Mouse (Mus musculus) limb, embryonic 12.5 days (tissue): ENCODE results near the gene Gps2. TPM values are rescaled to one million over a fixed set of nuclear protein-coding genes. Genes with fewer than 3 reads are reported as not detected.

ENCODE experiments used
- ATAC-seq: fragments of 200-750 bp; cut with Nextera tagmentation; 2 replicates; pipeline ENCODE4 v1.8.0; 2017; ENCODE audit warnings: low read depth, moderate TSS enrichment; ENCODE audit not compliant: insufficient number of reproducible peaks, insufficient read depth, low FRiP score, low TSS enrichment
- H3K27ac ChIP-seq: fragments of 300-500 bp; sonication (generic); 2 replicates; pipeline ENCODE4 v1.5.1; 2016; ENCODE audit warnings: mild to moderate bottlenecking, moderate library complexity
- H3K27me3 ChIP-seq: fragments of 300-500 bp; sonication (generic); 2 replicates; pipeline ENCODE4 v1.6.1; 2016; ENCODE audit warnings: mild to moderate bottlenecking, moderate library complexity
- H3K36me3 ChIP-seq: fragments of 300-500 bp; sonication (generic); 2 replicates; pipeline ENCODE4 v1.6.1; 2016; ENCODE audit warnings: mild to moderate bottlenecking, moderate library complexity
- H3K4me1 ChIP-seq: fragments of 300-500 bp; sonication (generic); replicated peaks from 2 replicates; pipeline ENCODE4 v1.6.1; 2016
- H3K4me2 ChIP-seq: fragments of 300-500 bp; sonication (generic); 2 replicates; pipeline ENCODE4 v1.6.1; 2016; ENCODE audit warnings: mild to moderate bottlenecking, moderate library complexity
- H3K4me3 ChIP-seq: fragments of 300-500 bp; sonication (generic); replicated peaks from 2 replicates; pipeline ENCODE4 v1.5.1; 2016; ENCODE audit warnings: mild to moderate bottlenecking
- H3K9ac ChIP-seq: fragments of 300-500 bp; sonication (generic); replicated peaks from 2 replicates; pipeline ENCODE4 v1.6.1; 2016; ENCODE audit warnings: mild to moderate bottlenecking, moderate library complexity
- H3K9me3 ChIP-seq: fragments of 300-500 bp; sonication (generic); 2 replicates; pipeline ENCODE4 v1.6.1; 2016; ENCODE audit warnings: mild to moderate bottlenecking, moderate library complexity
- WGBS: fragments of 180-500 bp; shearing (Covaris S2); methylation state at CpG from one replicate; pipeline ENCODE4 v1.1.7; 2016; 5-methylcytosine and 5-hydroxymethylcytosine counted together
- polyA plus RNA-seq: library from polyadenylated mRNA; unstranded; fragments of >200 nt; fragmentation: Nextera tagmentation; extraction: Ambion mirVana; gene quantifications from 2 replicates; pipeline ENCODE4 v1.2.1, GENCODE M21; 2016

Gene Gps2
- polyA plus RNA-seq, 1 experiment from 2014 or later = 92.0 TPM

DNA sequence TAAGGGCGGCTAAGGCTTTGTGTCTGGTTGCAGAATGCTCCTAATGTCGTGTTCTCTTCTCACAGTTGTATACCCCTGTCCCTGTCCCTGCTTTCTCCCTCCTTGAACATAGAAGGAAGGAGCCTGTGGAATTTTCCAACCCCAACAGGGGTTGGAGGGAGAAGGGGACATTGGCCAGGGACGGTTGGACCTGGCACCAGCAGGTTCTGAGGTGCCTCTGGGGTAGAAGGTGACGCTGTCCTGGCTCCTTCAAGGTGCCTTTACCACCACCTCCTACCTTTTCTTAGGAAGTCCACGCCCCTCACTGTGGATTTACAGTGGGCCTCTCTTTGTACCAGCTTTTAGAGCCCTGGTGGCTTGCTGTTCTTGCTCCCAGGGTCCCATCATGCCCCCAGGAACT, 24.1 kb downstream of the Gps2 start:
- H3K27ac ChIP-seq = no peak overlapping the region
- no peaks in the 10 kb centered on the region for H3K9me3 ChIP-seq
- 68% methylated on average over 5 of the region's 5 CpGs for WGBS
- no peak overlapping the region for H3K4me3 ChIP-seq
- no peak for ATAC-seq
- H3K4me1 ChIP-seq = peaks cover 39% of the 10 kb centered on the region
- peak overlapping the region; percentile 100; the same call in 1 of the 2 replicates for H3K4me2 ChIP-seq
- H3K36me3 ChIP-seq = peaks cover 17% of the 10 kb centered on the region
- peaks cover 18% of the 10 kb centered on the region for H3K27me3 ChIP-seq
- peak overlapping the region; percentile 23; the same call in 1 of the 2 replicates for H3K9ac ChIP-seq

DNA sequence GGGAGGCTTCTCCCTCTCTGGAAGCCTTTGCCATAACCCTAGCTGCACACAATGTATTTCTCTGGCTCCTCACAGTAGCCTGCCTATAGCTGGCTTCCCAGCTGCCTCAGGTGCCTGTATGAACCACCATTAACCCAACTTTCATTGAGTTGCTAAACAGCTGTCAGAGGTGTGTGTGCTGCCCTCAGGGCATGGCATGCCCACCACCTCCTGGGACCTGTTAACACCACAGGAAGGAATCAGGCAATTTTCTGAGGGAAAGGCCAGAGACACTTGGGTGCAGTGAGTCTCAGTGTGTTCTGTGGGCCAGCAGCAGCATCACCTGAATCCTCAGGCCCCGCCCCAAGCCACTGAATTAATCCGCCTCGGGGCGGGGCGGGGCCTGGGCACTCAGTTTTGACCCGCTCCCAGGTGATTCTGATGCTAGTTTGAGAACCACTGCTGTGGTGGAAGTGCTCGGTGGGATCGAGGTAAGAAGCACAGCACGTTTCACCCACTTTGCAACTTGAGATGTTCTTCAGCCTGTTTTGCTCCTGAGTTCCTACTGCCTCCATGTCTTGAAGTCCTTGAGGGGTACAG, 24.8 kb downstream of the Gps2 start:
- H3K27ac ChIP-seq = no peak overlapping the region
- H3K4me2 ChIP-seq = peak overlapping the region; percentile 17; the same call in 1 of the 2 replicates
- H3K4me3 ChIP-seq = peak overlapping the region; percentile 12; the same call in 1 of the 2 replicates
- H3K9ac ChIP-seq = peak overlapping the region; percentile 23; the same call in 1 of the 2 replicates
- peaks cover 39% of the 10 kb centered on the region for H3K4me1 ChIP-seq
- 26% methylated on average over 9 of the region's 9 CpGs for WGBS
- peaks cover 24% of the 10 kb centered on the region for H3K36me3 ChIP-seq
- H3K9me3 ChIP-seq = no peaks in the 10 kb centered on the region
- peaks cover 18% of the 10 kb centered on the region for H3K27me3 ChIP-seq
- no peak for ATAC-seq

DNA sequence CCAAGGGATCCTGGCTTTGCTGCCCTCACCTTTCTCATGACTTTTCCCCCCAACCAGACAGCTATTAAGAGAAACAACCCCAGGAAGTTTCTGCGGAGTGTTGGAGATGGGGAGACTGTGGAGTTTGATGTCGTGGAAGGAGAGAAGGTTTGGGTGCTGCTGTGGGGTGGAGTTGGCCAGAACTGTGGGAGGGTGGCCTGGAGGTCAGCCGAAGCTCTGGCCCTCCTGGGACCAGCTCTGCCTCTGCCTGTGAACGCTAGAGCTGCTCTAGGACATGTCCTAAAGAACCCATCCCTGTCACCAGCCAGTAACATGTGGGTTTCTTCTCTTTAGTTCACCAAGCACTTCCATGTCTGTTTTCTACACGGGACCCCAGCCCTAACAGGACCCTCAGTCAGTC, 25.5 kb downstream of the Gps2 start:
- H3K4me2 ChIP-seq = no peak overlapping the region
- H3K4me3 ChIP-seq = no peak overlapping the region
- peaks cover 30% of the 10 kb centered on the region for H3K36me3 ChIP-seq
- H3K27me3 ChIP-seq = peaks cover 18% of the 10 kb centered on the region
- no peak overlapping the region for H3K27ac ChIP-seq
- H3K9ac ChIP-seq = no peak overlapping the region
- no peak for ATAC-seq
- 67% methylated on average over 5 of the region's 5 CpGs for WGBS
- peaks cover 39% of the 10 kb centered on the region for H3K4me1 ChIP-seq
- H3K9me3 ChIP-seq = no peaks in the 10 kb centered on the region

DNA sequence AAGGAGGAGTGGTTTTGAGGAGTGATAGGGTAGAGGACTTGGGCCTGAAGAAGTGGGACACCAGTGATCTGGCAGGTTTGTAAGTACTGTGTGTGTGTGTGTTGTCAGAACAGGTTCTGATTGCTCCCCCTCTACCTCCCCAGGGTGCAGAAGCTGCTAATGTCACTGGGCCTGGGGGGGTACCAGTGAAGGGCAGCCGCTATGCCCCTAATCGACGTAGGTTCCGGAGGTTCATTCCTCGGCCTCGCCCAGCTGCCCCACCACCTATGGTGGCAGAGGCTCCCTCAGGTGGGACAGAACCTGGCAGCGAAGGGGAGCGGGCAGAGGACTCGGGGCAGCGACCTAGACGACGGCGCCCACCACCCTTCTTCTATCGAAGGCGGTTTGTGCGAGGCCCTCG, 26.0 kb downstream of the Gps2 start:
- Histone ChIP-seq H3K9ac (no peak overlapping the region), H3K4me1 (peaks cover 39% of the 10 kb centered on the region), H3K27me3 (peaks cover 18% of the 10 kb centered on the region), H3K36me3 (peaks cover 35% of the 10 kb centered on the region), H3K27ac (no peak overlapping the region), H3K9me3 (no peaks in the 10 kb centered on the region), H3K4me2 (no peak overlapping the region), H3K4me3 (no peak overlapping the region)
- ATAC-seq = no peak
- WGBS = 97% methylated on average over 17 of the region's 17 CpGs

DNA sequence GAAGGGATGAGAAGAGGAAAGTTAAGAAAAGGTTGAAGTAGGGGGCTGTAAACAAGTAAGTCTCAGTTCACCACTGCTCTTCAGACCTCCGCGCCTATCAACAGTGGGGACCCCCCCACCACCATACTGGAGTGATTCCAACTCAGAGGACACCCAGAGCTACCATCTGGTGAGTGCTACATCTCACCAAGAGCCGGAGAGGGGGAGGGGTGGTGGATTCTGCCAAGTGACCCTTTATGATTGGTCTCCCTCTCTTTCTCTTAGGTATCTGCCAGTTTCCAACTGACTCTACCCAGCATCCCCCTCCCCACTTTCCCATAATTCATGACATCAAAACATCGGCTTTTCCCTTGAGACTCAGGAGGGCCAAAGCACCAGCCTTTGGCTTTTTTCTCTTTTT, 27.3 kb downstream of the Gps2 start:
- Histone ChIP-seq H3K27ac (no peak overlapping the region), H3K4me1 (peaks cover 37% of the 10 kb centered on the region), H3K4me2 (no peak overlapping the region), H3K36me3 (peaks cover 48% of the 10 kb centered on the region), H3K4me3 (no peak overlapping the region), H3K9ac (no peak overlapping the region; the same call in 1 of the 2 replicates), H3K9me3 (no peaks in the 10 kb centered on the region), H3K27me3 (peaks cover 14% of the 10 kb centered on the region)
- no peak for ATAC-seq
- 77% methylated on average over 4 of the region's 4 CpGs for WGBS

DNA sequence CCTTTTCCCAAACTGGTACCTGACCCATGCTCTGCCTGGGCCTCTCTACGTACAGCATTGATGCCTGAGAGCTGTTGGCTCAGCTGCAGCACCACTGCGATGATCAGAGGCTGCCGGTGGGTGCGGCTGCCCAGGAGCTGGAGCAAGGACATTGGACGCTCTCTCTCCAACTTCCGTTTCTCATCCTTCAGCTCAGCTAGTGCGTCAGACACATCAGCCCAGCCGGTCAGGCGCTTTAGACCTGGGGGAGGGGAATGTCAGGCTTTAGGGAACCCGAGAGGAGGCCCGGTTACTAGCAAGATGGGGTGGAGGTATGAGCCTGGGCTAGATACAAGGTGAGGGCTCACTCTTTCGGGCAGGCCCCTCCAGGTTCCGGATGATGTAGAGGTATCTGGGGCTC, 31.5 kb downstream of the Gps2 start:
- peaks cover 53% of the 10 kb centered on the region for H3K36me3 ChIP-seq

DNA sequence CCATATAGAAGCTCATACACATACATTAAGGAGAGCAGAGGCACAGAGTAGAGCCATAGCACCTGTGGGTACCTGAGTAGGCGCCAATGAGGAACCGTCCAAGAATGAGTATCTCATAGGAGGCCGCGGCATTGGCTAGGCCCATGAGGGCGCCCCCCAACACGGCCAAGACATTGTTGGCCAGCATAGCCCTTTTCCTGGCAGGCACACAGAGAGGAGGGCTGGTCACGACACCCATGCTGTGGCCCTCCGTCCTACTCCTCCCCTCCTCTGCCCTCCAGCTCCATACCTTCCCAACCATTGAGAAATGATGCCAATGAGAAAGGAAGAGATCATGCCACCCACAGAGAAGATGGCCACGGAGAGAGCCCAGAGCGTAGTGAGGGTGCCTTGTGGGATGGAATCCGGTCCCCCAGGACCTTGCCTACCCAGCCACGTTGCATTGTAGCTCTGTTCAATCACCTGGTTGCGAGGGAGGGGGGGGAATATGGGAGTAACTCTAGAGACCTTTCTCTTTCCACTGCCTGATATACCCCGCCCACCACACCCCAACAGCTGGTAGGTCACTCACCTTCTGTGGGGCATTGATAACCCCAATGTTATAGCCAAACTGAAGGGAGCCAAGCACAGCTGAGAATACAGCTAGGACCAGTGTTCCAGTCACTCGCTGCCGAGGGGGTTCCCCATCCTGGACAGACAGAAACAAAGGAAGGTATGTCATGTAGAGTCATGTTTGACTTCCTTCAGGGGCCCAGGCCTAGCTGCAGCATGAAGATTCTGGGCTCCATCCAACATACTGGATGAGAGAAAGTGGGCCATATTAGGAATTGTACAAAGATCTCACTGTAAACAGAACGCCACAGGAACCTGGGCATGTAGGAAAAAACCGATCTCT, 32.6 kb downstream of the Gps2 start:
- Histone ChIP-seq H3K9ac (peak overlapping the region; percentile 74; the same call in 1 of the 2 replicates), H3K27ac (peak overlapping the region; percentile 96; the same call in 1 of the 2 replicates)
- 89% methylated on average over 18 of the region's 18 CpGs for WGBS

More for the DNA sequence above, 31.5 kb downstream of the Gps2 start:
- 72% methylated on average over 13 of the region's 13 CpGs for WGBS
- Histone ChIP-seq H3K27ac (no peak overlapping the region), H3K9ac (no peak overlapping the region), H3K4me2 (no peak overlapping the region), H3K9me3 (no peaks in the 10 kb centered on the region), H3K4me3 (no peak overlapping the region), H3K4me1 (peaks cover 27% of the 10 kb centered on the region), H3K27me3 (no peaks in the 10 kb centered on the region)
- no peak for ATAC-seq

DNA sequence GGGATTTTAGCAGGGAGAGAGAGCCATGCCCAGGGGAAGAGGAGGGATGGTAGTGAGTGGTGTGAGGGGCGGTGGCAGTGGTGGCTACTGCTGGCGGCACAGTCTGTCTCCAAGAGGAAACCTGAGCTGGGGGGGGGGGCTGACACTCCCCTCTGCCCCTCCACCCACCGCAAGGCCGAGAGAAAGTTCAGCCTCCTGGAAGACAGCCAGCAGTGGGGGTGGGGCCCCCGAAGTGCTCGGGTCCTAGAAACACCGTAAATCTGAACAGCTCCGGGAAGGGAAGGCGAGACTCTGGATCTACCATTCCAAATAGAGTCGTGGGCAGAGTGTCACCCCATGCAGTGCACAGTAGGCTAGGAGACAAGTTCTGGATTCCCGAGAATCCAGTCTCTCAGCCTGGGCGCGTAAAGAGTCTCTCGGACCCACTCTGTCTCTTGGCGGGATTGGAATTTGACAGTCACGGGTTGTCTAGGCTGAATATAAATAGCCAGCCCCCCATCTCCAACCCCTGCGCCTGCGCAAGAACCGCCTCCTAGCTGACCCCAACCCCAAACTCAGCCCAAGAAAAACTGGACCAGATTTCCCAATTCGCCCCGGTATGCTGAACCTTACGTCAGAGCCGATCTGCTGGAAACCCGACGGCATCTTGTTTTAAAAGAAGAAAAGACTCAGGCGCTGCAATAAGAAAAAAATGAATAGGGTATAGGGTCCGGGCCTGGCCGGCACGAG, 33.8 kb downstream of the Gps2 start:
- ATAC-seq = peak; percentile 38
- Histone ChIP-seq H3K27ac (peak overlapping the region; percentile 96), H3K9ac (peak overlapping the region; percentile 74), H3K4me3 (peak overlapping the region; percentile 57), H3K4me2 (peak overlapping the region; percentile 80), H3K9me3 (no peaks in the 10 kb centered on the region), H3K4me1 (peaks cover 24% of the 10 kb centered on the region), H3K36me3 (peaks cover 39% of the 10 kb centered on the region), H3K27me3 (no peaks in the 10 kb centered on the region)
- under 1% methylated on average over 29 of the region's 29 CpGs for WGBS

More for the DNA sequence above, 32.6 kb downstream of the Gps2 start:
- Histone ChIP-seq H3K9me3 (no peaks in the 10 kb centered on the region), H3K4me2 (peak overlapping the region; percentile 80), H3K27me3 (no peaks in the 10 kb centered on the region), H3K36me3 (peaks cover 51% of the 10 kb centered on the region), H3K4me3 (peak overlapping the region; percentile 57), H3K4me1 (peaks cover 27% of the 10 kb centered on the region)
- no peak for ATAC-seq

DNA sequence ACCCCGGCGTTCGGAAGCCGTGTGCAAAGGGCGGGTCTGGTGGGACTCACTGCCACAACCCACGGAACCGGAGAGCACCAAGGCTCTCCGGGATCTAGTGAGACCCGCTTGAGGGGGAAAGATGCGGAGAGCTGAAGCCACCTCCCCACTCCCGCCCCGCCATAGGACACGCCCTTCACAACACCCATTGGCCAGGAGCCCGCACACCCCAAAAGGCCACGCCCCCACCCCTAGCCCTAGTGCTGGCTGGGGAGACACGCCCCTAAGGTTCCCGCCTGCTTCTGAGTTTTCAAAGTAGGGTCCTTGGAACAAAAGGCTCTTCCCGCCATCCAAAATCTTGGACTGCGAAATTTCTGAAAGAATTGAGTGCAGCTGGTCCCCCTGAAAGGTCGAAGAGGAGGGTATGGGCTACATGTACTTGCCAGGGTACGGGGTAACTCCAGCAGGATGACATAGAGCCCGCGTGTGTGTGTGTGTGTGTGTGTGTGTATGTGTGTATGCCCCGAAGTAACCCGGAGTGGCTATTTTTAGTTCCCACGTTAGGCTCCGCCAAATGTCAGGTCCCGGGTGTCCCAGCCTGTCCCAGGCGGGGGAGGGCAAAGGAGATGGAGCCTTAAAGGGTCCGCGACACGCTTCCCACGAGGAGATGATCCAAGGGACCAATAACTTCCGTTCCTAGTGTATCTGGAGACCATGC, 34.5 kb downstream of the Gps2 start, which contains the start of gene Slc2a4:
Gene Slc2a4 (minus strand): TSS at position 123 of the 697 bp plus-strand sequence.
- H3K4me3 ChIP-seq = peak within 1 kb of the TSS; percentile 57
- peak within 1 kb of the TSS; percentile 74 for H3K9ac ChIP-seq
- peak within 1 kb of the TSS; percentile 96 for H3K27ac ChIP-seq
- no peaks in the 10 kb centered on the region for H3K27me3 ChIP-seq
- peak within 1 kb of the TSS; percentile 80 for H3K4me2 ChIP-seq
- H3K4me1 ChIP-seq = peaks cover 24% of the 10 kb centered on the region
- ATAC-seq = peak; percentile 93
- under 1% methylated on average over 34 of the region's 34 CpGs for whole genome bisulfite sequencing
- no peaks in the 10 kb centered on the region for H3K9me3 ChIP-seq
- H3K36me3 ChIP-seq = peaks cover 32% of the 10 kb centered on the region

DNA sequence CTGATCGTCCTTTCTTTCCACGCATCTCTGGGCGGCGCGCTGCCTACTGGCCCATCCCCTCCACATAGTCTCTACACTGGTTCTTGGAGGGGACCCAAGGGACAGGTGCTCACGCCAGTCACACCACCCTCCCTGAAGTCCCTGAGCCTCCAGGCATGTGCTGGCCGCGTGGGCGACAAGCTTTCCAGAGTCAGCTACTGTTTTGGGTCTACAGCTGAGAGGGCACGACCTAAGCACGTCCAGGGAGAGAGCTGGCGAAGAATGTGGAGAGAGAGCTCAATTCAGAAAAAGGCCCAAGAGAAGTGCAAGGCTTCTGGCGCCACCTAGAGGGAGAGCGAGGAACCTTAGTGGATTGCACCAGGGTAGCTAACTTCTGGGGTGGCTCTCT, 35.1 kb downstream of the Gps2 start:
- 0% methylated on average over 14 of the region's 14 CpGs for WGBS
- H3K4me3 ChIP-seq = peak overlapping the region; percentile 57
- peak overlapping the region; percentile 96 for H3K27ac ChIP-seq
- H3K9ac ChIP-seq = peak overlapping the region; percentile 74
- H3K27me3 ChIP-seq = no peaks in the 10 kb centered on the region
- ATAC-seq = peak; percentile 49
- peak overlapping the region; percentile 80 for H3K4me2 ChIP-seq
- H3K4me1 ChIP-seq = peaks cover 24% of the 10 kb centered on the region
- peaks cover 27% of the 10 kb centered on the region for H3K36me3 ChIP-seq
- no peaks in the 10 kb centered on the region for H3K9me3 ChIP-seq
